Mouse (Mus musculus) activated CD4-positive, CD25-positive, alpha-beta regulatory T cell, adult 4 months (primary cell): ENCODE measurements around the gene Tecr. TPM values are rescaled to one million over a fixed set of nuclear protein-coding genes. Genes with fewer than 3 reads are reported as not detected.
"Not testable (repeated sequence)": the region's sequence is repeated elsewhere in the genome, so short reads cannot be mapped to it uniquely, and the experiment has no call there.

Experiments
- ATAC-seq: one replicate; pipeline ENCODE4 v1.8.0; 2017
- polyA plus RNA-seq, 2 experiments: library from polyadenylated mRNA; unstranded; fragments of 100-300 nt; shearing (Covaris generic); gene quantifications; one replicate each; pipeline ENCODE4 v1.2.1; 2017

The Tecr gene
- polyA plus RNA-seq, 2 experiments from 2014 or later: 421 to 424 TPM

- ATAC-seq: no peak
Observed at GRCm38 (mm10) chr8:83618566-83618965, 10.8 kb upstream of the Tecr start.

GRCm38 (mm10) chr8:83617111-83617510 lies 9.3 kb upstream of the Tecr start:
- ATAC-seq: no peak

- no peak for ATAC-seq
Observed at GRCm38 (mm10) chr8:83616625-83617024, 8.9 kb upstream of the Tecr start.

GRCm38 (mm10) chr8:83613695-83614094 lies 5.9 kb upstream of the Tecr start:
- ATAC-seq: no peak

GRCm38 (mm10) chr8:83611921-83612320 lies 4.2 kb upstream of the Tecr start:
- no peak for ATAC-seq

- ATAC-seq: no peak
Observed at GRCm38 (mm10) chr8:83609547-83610180, 1.9 kb upstream of the Tecr start.

- no peak for ATAC-seq
Observed at GRCm38 (mm10) chr8:83609086-83609485, 1.3 kb upstream of the Tecr start.

GRCm38 (mm10) chr8:83608398-83608829 lies 643 bp upstream of the Tecr start:
- ATAC-seq: peak; percentile 43

- no peak for ATAC-seq
Observed at GRCm38 (mm10) chr8:83602650-83603029, 5.1 kb downstream of the Tecr start.

- ATAC-seq: no peak
Observed at GRCm38 (mm10) chr8:83599814-83600213, 8.0 kb downstream of the Tecr start.

- ATAC-seq: no peak
Observed at GRCm38 (mm10) chr8:83598146-83598545, 9.6 kb downstream of the Tecr start.

- no peak for ATAC-seq
Observed at GRCm38 (mm10) chr8:83596369-83596768, 11.4 kb downstream of the Tecr start.

- not testable (repeated sequence) for ATAC-seq
Observed at GRCm38 (mm10) chr8:83595050-83595345, 12.8 kb downstream of the Tecr start.

GRCm38 (mm10) chr8:83594167-83595049 lies 13.4 kb downstream of the Tecr start:
- peak; percentile 93 for ATAC-seq

GRCm38 (mm10) chr8:83593325-83594166 lies 14.2 kb downstream of the Tecr start:
- ATAC-seq: peak; percentile 12

- no peak for ATAC-seq
Observed at GRCm38 (mm10) chr8:83592682-83593081, 15.1 kb downstream of the Tecr start.

GRCm38 (mm10) chr8:83590488-83591023 lies 17.2 kb downstream of the Tecr start:
- ATAC-seq: no peak

- no peak for ATAC-seq
Observed at GRCm38 (mm10) chr8:83588886-83589285, 18.9 kb downstream of the Tecr start.

GRCm38 (mm10) chr8:83587644-83588043 lies 20.1 kb downstream of the Tecr start:
- ATAC-seq: no peak

- ATAC-seq: no peak
Observed at GRCm38 (mm10) chr8:83585333-83585732, 22.4 kb downstream of the Tecr start.

GRCm38 (mm10) chr8:83584771-83585170 lies 23.0 kb downstream of the Tecr start:
- ATAC-seq: no peak

- ATAC-seq: no peak
Observed at GRCm38 (mm10) chr8:83583236-83583635, 24.5 kb downstream of the Tecr start.

GRCm38 (mm10) chr8:83582226-83582625 lies 25.5 kb downstream of the Tecr start:
- no peak for ATAC-seq
